Mouse (Mus musculus): ENCODE data around the gene Ppp4r1.

DNA sequence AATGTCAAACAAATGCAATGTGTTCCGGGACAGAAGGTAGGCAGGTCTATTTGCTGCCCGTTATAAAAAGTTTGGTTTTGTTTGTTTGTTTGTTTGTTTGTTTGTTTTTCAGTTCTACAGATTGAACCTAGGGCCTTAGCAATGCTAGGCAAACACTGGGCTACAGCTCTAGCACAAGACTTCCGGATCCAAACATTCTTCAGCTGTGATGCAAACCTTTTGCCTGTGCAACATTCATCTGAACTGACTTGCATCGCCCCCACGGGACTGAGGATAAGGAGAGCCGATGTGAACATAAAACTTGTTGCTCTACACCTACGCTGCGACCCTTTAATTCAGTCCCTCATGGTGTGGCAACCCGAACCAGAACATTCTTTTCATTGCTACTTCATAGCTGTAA is 104.2 kb downstream of the Ppp4r1 start:
- TF ChIP-seq POLR2A (IDR thresholded peaks at IDR 0.05; ENCODE audit: insufficient read depth, low read depth, low read length) (no peak), CTCF (IDR thresholded peaks at IDR 0.05; ENCODE audit: insufficient read depth, low read depth, low read length) (no peak)
